13 mouse cellular contexts compared by ENCODE assay signal in the genomic region with DNA sequence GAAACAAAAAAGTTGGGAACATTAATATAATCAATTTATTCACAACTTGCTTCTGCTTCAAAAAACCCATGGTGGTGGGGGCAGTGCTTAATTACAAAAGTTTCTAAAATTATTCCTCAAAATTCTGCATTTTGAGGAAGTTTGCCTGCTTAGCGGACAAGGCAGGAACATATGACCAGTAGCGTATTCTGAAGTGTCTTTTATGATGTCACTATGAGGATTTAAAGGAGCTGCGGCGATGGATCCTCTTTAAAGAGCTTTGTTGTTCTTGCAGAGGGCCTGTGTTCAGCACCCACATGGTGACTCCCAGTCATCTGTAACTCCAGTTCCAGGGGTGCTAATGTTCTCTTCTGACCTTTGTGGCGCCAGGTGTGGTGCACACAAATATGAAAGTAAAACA. TPM values are rescaled to one million over a fixed set of nuclear protein-coding genes. Genes with fewer than 3 reads are reported as not detected.
"Had no signal": no experiment of that assay in that cellular context is flagged by ENCODE, and none has a peak within 500 bp of the region (broad histone marks: within the 10 kb centered on the region; RNA-seq: fewer than 3 reads in every experiment).

No protein-coding gene starts in this region.

- DNase-seq: liver, embryonic 13.5 days; liver, postnatal 0 days; lung, adult 2 months; lung, postnatal 14 days; midbrain, embryonic 14.5 days; right cerebral cortex, postnatal 14 days; thymus, adult 18-20 months; thymus, postnatal 25 days; thymus, postnatal 4 days had no signal

- ATAC-seq: liver, postnatal 0 days; lung, postnatal 0 days; midbrain, embryonic 16.5 days had no signal

RNA-seq across cellular contexts. Expression of a gene that starts 58.0 kb away (rescaled TPM):
- total RNA-seq: megakaryocyte-erythroid progenitor cell, adult 5-6 weeks; neutrophil, adult 5-6 weeks had no signal
